Mouse (Mus musculus): ENCODE results near the gene Hic1. TPM values are rescaled to one million over a fixed set of nuclear protein-coding genes. Genes with fewer than 3 reads are reported as not detected.

The Hic1 gene
- 0.02 TPM for polyA plus RNA-seq (2012; fragmentation: generic; extraction: Trizol)
- long read RNA-seq, experiment 1: 0 reads
- long read RNA-seq, experiment 2: 0 reads

DNA sequence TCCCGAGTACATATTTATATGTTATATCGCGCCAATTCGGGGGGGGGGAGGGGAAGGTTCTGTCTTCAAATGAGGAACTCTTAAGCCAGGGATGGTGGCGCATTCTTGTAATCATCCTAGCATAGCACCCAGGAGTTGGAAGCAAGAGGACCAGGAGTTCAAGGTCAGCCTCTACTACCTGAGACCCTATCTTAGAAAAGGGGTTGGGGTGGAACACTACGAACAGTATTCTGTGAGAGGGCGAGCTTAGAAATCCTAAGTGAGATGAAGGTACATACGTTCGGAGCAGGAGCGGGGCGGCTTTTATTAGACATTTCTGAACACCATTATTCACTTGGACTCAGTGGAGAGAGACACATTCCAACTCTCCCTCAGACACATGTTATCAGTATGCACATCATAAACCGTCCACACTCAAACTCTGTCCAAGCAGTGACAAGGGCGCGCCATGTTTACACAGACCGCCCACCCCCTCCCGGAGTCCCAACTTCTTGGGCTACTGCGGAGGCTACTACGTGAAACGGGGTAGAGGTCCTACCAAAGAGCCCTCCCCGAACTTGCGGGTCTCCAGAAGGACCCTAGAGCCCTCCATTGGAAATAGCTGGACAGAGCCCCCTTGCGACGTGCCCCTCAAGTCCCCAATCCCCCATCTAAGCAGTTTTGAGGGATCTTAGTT lies at the start of gene Hic1:
Gene Hic1, minus strand, starts transcription at position 115 of the 676 bp plus-strand sequence.
- H3K79me2 ChIP-seq (ENCODE audit: control insufficient read depth, insufficient read depth): no peaks in the 10 kb centered on the region
- TF ChIP-seq MYOD1 (IDR thresholded peaks at IDR 0.05; ENCODE audit: control insufficient read depth, insufficient read length, low read depth): no peak
- TF ChIP-seq MAX (IDR thresholded peaks at IDR 0.05): no peak
- no peak for TF ChIP-seq MYOG (IDR thresholded peaks at IDR 0.05; ENCODE audit: control insufficient read depth, extremely low read depth, insufficient read length)
- no peak for TF ChIP-seq FOSL1 (IDR thresholded peaks at IDR 0.05; ENCODE audit: insufficient read depth, low read length, poor library complexity, severe bottlenecking)
- no peak for TF ChIP-seq CEBPB (IDR thresholded peaks at IDR 0.05; ENCODE audit: low read depth)
- no peak for TF ChIP-seq USF1 (IDR thresholded peaks at IDR 0.05; ENCODE audit: low read depth)
- TF ChIP-seq CTCF (IDR thresholded peaks at IDR 0.05; ENCODE audit: control insufficient read depth, insufficient read depth, insufficient read length): no peak
- H3K4me3 ChIP-seq (ENCODE audit: insufficient read depth, poor library complexity, severe bottlenecking): no peak within 1 kb of the TSS
- H3K27me3 ChIP-seq (ENCODE audit: control insufficient read depth, insufficient read depth, insufficient read length): no peaks in the 10 kb centered on the region
- H3K79me3 ChIP-seq (ENCODE audit: low read depth): no peaks in the 10 kb centered on the region
- no peaks in the 10 kb centered on the region for H3K36me3 ChIP-seq (ENCODE audit: control insufficient read depth, insufficient read depth)
- H3ac ChIP-seq (ENCODE audit: control insufficient read depth, insufficient read length, low read depth): no peak within 1 kb of the TSS

DNA sequence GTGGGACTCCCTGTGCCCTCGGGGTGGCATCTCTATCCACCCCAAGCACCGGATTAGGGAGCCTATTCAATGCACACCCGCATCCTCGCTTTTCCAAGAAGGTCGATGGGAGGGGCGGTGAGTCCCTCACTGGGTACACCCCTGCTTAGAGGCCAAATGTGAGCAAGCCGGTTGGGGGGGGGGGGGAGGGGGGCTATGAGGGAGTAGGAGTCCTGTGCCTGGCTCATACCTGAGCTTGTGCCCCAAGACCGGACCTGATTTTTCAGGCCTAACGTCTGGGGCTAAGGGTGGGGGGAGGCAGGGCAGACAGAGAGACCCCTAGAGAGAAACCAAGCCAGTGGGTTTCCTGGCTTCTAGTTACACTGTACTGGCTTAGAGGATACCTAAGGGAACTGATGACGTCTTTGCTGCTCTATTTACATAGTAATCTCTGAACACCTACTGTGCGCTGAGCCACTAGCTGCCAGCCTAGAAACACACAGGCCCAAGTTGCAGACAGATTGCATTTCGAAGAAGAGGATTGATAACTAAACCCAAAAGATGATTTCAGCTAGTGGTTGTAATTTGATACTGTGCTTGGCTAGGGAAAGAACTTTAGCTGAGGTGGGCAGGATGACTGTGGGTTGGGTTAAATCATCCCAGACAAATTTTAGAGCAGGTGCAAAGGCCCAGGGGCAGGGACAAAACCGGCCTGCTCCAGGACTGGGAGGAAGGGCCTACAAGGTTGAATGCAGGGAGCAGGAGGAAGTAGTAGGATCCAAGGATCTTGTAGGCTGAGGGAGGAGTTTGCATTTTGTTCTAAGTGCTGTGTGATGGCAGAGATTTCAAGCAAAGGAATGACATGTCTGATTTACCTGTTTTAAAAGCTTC lies 45.0 kb upstream of the Hic1 start:
- no peaks in the 10 kb centered on the region for H3K79me3 ChIP-seq (ENCODE audit: low read depth)
- H3K4me3 ChIP-seq (ENCODE audit: insufficient read depth, poor library complexity, severe bottlenecking): no peak overlapping the region
- TF ChIP-seq FOSL1 (IDR thresholded peaks at IDR 0.05; ENCODE audit: insufficient read depth, low read length, poor library complexity, severe bottlenecking) (no peak), CEBPB (IDR thresholded peaks at IDR 0.05; ENCODE audit: low read depth) (no peak), MYOG (IDR thresholded peaks at IDR 0.05; ENCODE audit: control insufficient read depth, extremely low read depth, insufficient read length) (no peak), MAX (IDR thresholded peaks at IDR 0.05) (no peak), USF1 (IDR thresholded peaks at IDR 0.05; ENCODE audit: low read depth) (no peak), CTCF (IDR thresholded peaks at IDR 0.05; ENCODE audit: control insufficient read depth, insufficient read depth, insufficient read length) (no peak), MYOD1 (IDR thresholded peaks at IDR 0.05; ENCODE audit: control insufficient read depth, insufficient read length, low read depth) (no peak)
- no peaks in the 10 kb centered on the region for H3K36me3 ChIP-seq (ENCODE audit: control insufficient read depth, insufficient read depth)
- H3K79me2 ChIP-seq (ENCODE audit: control insufficient read depth, insufficient read depth): no peaks in the 10 kb centered on the region
- no peaks in the 10 kb centered on the region for H3K27me3 ChIP-seq (ENCODE audit: control insufficient read depth, insufficient read depth, insufficient read length)
- H3ac ChIP-seq (ENCODE audit: control insufficient read depth, insufficient read length, low read depth): no peak overlapping the region

DNA sequence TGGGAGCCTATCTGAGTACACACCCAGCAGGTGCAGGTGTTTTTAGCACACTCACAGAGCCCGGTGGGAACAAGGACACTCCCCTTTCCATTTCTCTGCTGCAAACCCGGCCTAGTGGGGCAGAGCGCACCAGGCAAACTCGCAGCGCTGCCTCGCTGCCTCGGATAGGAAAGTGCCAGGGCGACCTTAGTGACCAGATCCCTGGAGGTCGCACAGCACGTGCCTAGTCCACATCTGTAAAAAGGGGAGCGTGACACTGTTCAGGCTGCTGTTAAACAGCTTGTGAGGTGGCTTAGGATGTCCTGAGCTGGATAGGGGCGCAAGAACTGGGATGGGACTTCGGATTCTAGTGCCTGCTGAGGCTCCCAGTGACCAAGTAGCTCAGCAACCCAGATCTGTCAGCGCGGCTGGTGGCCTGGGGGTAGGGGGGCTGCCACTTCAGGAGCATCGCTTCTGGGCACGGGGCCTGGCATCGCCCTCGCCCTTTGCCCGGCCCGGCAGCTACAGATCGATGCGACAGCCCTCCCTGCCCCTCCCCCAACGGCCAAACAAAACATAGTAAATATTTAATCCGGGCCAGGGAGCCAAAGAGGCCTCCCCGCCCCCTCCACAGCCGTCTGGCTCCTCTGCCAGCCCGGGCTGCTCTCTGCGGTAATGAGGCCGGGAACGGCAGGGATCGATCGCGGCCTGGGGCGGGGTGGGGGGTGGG lies 44.2 kb upstream of the Hic1 start:
- TF ChIP-seq MAX (IDR thresholded peaks at IDR 0.05): no peak
- no peak for TF ChIP-seq MYOD1 (IDR thresholded peaks at IDR 0.05; ENCODE audit: control insufficient read depth, insufficient read length, low read depth)
- no peak for TF ChIP-seq FOSL1 (IDR thresholded peaks at IDR 0.05; ENCODE audit: insufficient read depth, low read length, poor library complexity, severe bottlenecking)
- TF ChIP-seq CTCF (IDR thresholded peaks at IDR 0.05; ENCODE audit: control insufficient read depth, insufficient read depth, insufficient read length): no peak
- H3K79me2 ChIP-seq (ENCODE audit: control insufficient read depth, insufficient read depth): no peaks in the 10 kb centered on the region
- no peak overlapping the region for H3K4me3 ChIP-seq (ENCODE audit: insufficient read depth, poor library complexity, severe bottlenecking)
- no peaks in the 10 kb centered on the region for H3K36me3 ChIP-seq (ENCODE audit: control insufficient read depth, insufficient read depth)
- no peaks in the 10 kb centered on the region for H3K27me3 ChIP-seq (ENCODE audit: control insufficient read depth, insufficient read depth, insufficient read length)
- H3ac ChIP-seq (ENCODE audit: control insufficient read depth, insufficient read length, low read depth): no peak overlapping the region
- no peaks in the 10 kb centered on the region for H3K79me3 ChIP-seq (ENCODE audit: low read depth)

DNA sequence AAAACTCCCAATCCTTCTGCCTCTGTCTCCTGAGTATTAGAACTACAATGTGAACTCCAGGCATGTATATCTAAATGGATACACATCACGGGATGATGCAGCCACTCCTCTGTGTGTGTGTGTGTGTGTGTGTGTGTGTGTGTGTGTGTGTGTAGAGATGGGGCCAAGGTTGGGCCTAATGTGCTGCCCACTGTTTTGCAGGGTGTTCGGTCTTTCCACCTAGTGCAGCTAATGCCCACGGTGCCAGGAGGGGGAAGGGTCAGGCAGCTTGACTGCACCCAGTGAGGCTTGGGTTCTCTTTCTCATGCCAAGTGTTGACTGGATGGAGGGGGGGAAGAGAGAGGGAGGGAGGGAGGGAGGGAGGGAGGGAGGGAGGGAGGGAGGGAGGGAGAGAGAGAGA lies 43.6 kb upstream of the Hic1 start:
- TF ChIP-seq CTCF (IDR thresholded peaks at IDR 0.05; ENCODE audit: control insufficient read depth, insufficient read depth, insufficient read length): no peak
- no peak for TF ChIP-seq FOSL1 (IDR thresholded peaks at IDR 0.05; ENCODE audit: insufficient read depth, low read length, poor library complexity, severe bottlenecking)
- TF ChIP-seq MAX (IDR thresholded peaks at IDR 0.05): no peak
- Histone ChIP-seq H3K36me3 (ENCODE audit: control insufficient read depth, insufficient read depth) (no peaks in the 10 kb centered on the region), H3K79me2 (ENCODE audit: control insufficient read depth, insufficient read depth) (no peaks in the 10 kb centered on the region)

DNA sequence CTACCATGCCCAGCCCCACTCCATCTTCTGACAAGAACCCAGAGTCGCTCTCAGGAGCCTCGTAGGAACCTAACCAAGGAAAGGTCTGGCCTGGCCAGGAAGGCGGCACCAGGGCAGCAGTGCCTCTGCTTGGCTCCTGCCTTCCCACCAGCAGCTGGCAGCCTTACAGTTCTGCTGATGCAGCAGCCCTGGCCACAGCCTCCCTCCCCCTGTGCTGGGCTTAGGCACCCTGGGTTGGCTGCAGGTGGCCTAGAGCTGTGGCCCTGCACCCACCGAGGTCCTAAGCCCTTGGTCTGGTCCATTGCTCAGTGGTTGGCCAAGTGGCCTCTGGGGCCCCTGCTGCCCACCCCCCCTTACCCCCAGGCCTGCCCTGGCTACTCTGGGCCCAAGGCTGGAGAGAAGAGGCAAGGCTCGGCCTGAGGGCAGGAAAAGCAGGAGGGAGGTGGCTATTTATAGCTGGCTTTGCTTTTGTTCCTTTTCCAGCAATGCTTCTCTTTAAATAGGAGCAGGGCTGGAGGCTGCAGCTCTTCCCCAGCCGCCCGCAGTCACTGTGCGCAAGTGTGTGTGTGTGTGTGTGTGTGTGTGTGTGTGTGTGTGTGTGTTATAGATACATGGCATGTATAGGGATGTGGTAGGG lies 42.8 kb upstream of the Hic1 start:
- no peaks in the 10 kb centered on the region for H3K36me3 ChIP-seq (ENCODE audit: control insufficient read depth, insufficient read depth)
- H3K79me2 ChIP-seq (ENCODE audit: control insufficient read depth, insufficient read depth): no peaks in the 10 kb centered on the region
- H3K4me3 ChIP-seq (ENCODE audit: insufficient read depth, poor library complexity, severe bottlenecking): no peak overlapping the region
- no peak for TF ChIP-seq FOSL1 (IDR thresholded peaks at IDR 0.05; ENCODE audit: insufficient read depth, low read length, poor library complexity, severe bottlenecking)
- TF ChIP-seq CTCF (IDR thresholded peaks at IDR 0.05; ENCODE audit: control insufficient read depth, insufficient read depth, insufficient read length): no peak
- TF ChIP-seq MYOD1 (IDR thresholded peaks at IDR 0.05; ENCODE audit: control insufficient read depth, insufficient read length, low read depth): no peak
- TF ChIP-seq MYOG (IDR thresholded peaks at IDR 0.05; ENCODE audit: control insufficient read depth, extremely low read depth, insufficient read length): no peak
- no peak for TF ChIP-seq USF1 (IDR thresholded peaks at IDR 0.05; ENCODE audit: low read depth)
- TF ChIP-seq CEBPB (IDR thresholded peaks at IDR 0.05; ENCODE audit: low read depth): no peak
- TF ChIP-seq MAX (IDR thresholded peaks at IDR 0.05): no peak
- no peaks in the 10 kb centered on the region for H3K27me3 ChIP-seq (ENCODE audit: control insufficient read depth, insufficient read depth, insufficient read length)
- no peaks in the 10 kb centered on the region for H3K79me3 ChIP-seq (ENCODE audit: low read depth)
- no peak overlapping the region for H3ac ChIP-seq (ENCODE audit: control insufficient read depth, insufficient read length, low read depth)

More for the DNA sequence above, 43.6 kb upstream of the Hic1 start:
- no peaks in the 10 kb centered on the region for H3K27me3 ChIP-seq (ENCODE audit: control insufficient read depth, insufficient read depth, insufficient read length)
- H3K4me3 ChIP-seq (ENCODE audit: insufficient read depth, poor library complexity, severe bottlenecking): no peak overlapping the region
- H3K79me3 ChIP-seq (ENCODE audit: low read depth): no peaks in the 10 kb centered on the region
- H3ac ChIP-seq (ENCODE audit: control insufficient read depth, insufficient read length, low read depth): no peak overlapping the region

Measured in C2C12 (cell line).